Mouse (Mus musculus): ENCODE results near the gene Lancl3. TPM values are rescaled to one million over a fixed set of nuclear protein-coding genes. Genes with fewer than 3 reads are reported as not detected.
A peak's percentile ranks its signal among the peaks of the same experiment; 100 is the strongest.

The Lancl3 gene
- 0.35 and 0.50 TPM in 2 replicates for polyA plus RNA-seq (2016; fragmentation: Nextera tagmentation; extraction: Ambion mirVana)

- peak within 1 kb of the TSS; percentile 52 for H3K4me3 ChIP-seq
- no peak within 1 kb of the TSS; the same call in 1 of the 2 replicates for H3K27ac ChIP-seq (replicated peaks)
- DNase-seq (ENCODE audit: low spot score), result peak; percentile 39
- peaks cover 11% of the 10 kb centered on the region; the same call in 1 of the 2 replicates for H3K9me3 ChIP-seq (replicated peaks)
- 11% methylated on average over 42 of the region's 49 CpGs for WGBS
- no peaks in the 10 kb centered on the region for H3K36me3 ChIP-seq
- peaks cover 9% of the 10 kb centered on the region; the same call in 1 of the 2 replicates for H3K4me1 ChIP-seq
- peaks cover 33% of the 10 kb centered on the region for H3K27me3 ChIP-seq (ENCODE audit: low read depth, poor library complexity, severe bottlenecking)
Measured at GRCm38 (mm10) chrX:9199761-9200371, at the start of gene Lancl3. Gene Lancl3, plus strand, starts transcription at chrX:9199902.

DNA sequence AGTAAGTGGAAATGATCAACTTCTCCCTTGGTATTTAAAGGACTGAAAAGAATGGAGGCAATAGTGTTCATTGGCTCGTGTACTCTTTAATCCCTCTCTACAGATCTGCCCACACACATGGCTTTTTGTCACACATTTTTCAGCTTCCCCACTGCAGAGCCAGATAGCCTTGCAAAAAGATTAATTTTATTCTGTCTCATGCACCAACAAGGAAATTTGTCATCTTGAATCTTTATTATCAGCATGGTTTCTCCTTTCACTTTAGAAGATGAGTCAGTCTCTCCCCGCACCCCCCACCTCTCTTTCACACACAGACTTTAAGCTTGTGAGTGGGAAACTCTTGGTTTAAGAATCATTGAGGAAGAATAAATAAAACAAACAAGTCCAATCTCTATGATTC is 20.7 kb upstream of the Lancl3 start:
- H3K27me3 ChIP-seq (ENCODE audit: low read depth, poor library complexity, severe bottlenecking), result no peaks in the 10 kb centered on the region
- DNase-seq (ENCODE audit: low spot score), result no peak
- H3K36me3 ChIP-seq, result no peaks in the 10 kb centered on the region
- no peak overlapping the region for H3K4me3 ChIP-seq
- H3K9me3 ChIP-seq (replicated peaks), result no peaks in the 10 kb centered on the region
- H3K4me1 ChIP-seq, result no peaks in the 10 kb centered on the region
- 64% methylated on average over 2 of the region's 2 CpGs for WGBS
- H3K27ac ChIP-seq (replicated peaks), result no peak overlapping the region

- Histone ChIP-seq H3K9me3 (replicated peaks) (no peaks in the 10 kb centered on the region), H3K27me3 (ENCODE audit: low read depth, poor library complexity, severe bottlenecking) (no peaks in the 10 kb centered on the region), H3K4me1 (no peaks in the 10 kb centered on the region), H3K4me3 (no peak overlapping the region), H3K27ac (replicated peaks) (no peak overlapping the region), H3K36me3 (no peaks in the 10 kb centered on the region)
- no peak for DNase-seq (ENCODE audit: low spot score)
- WGBS, result 52% methylated on average over 5 of the region's 5 CpGs
Measured at GRCm38 (mm10) chrX:9181570-9181969, 18.1 kb upstream of the Lancl3 start.

DNA sequence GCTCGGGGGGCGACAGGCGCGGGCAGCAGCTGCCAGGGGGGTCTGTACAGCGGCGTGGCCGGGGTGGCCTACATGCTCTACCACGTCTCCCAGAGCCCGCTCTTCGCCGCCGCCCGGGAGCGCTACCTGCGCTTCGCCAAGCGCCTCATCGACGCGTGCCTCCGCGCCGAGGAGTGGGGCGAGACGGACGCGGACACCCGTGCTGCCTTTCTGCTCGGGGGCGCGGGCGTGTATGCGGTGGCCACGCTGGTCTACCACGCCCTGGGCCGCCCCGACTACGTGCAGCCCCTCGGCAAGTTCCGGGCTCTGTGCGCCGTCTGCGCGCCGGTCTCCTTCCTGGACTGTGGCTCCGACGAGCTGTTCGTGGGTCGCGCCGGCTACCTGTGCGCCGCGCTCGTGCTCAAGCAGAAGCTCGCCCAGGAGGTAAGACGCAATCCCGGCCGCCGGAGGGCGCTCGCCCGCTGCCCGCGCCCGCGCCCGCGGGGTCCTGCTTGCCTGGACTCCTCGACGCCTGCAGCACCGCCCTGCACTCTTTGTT is 747 bp downstream of the Lancl3 start:
- Histone ChIP-seq H3K4me3 (peak overlapping the region; percentile 52), H3K27ac (replicated peaks) (no peak overlapping the region; the same call in 1 of the 2 replicates), H3K9me3 (replicated peaks) (peaks cover 11% of the 10 kb centered on the region; the same call in 1 of the 2 replicates), H3K27me3 (ENCODE audit: low read depth, poor library complexity, severe bottlenecking) (peaks cover 33% of the 10 kb centered on the region), H3K36me3 (no peaks in the 10 kb centered on the region), H3K4me1 (peaks cover 9% of the 10 kb centered on the region; the same call in 1 of the 2 replicates)
- DNase-seq (ENCODE audit: low spot score), result peak; percentile 40
- WGBS, result 27% methylated on average over 60 of the region's 72 CpGs

GRCm38 (mm10) chrX:9201954-9202353 is 2.3 kb downstream of the Lancl3 start:
- no peak for DNase-seq (ENCODE audit: low spot score)
- Histone ChIP-seq H3K4me3 (no peak overlapping the region), H3K9me3 (replicated peaks) (peaks cover 11% of the 10 kb centered on the region; the same call in 1 of the 2 replicates), H3K36me3 (no peaks in the 10 kb centered on the region), H3K4me1 (peaks cover 9% of the 10 kb centered on the region; the same call in 1 of the 2 replicates), H3K27ac (replicated peaks) (no peak overlapping the region), H3K27me3 (ENCODE audit: low read depth, poor library complexity, severe bottlenecking) (peaks cover 33% of the 10 kb centered on the region)
- WGBS, result 80% methylated on average over 2 of the region's 2 CpGs

DNA sequence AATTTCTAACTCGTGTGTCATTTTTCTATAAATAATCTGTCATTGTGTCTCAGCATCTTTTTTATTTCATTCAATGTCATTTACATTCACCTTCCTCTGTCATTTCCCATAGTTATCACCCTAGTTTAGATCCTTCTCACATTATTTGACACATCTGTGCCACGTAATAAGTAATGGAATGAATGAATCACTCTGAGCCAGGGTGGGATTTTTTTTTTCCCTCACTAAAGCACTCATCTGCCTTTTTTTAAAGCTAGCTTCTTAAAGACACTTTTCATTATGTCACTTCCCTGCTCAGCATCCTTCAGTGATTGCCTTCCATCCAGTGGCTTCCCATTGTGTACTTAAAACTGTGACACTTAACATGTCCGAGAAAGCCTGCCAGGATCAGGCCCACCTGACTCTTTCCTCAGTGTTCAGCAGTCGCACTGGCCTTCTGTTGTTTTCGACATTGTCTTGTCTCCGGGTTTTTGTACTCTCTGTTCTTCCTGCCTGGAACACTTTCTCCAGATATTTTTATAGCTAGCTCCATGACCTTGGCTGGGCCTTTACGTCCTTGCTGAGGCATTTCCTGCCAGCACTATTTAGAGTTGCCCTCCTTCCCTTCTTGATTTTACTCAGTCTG is 3.2 kb downstream of the Lancl3 start:
- Histone ChIP-seq H3K4me1 (peaks cover 9% of the 10 kb centered on the region; the same call in 1 of the 2 replicates), H3K4me3 (no peak overlapping the region), H3K27ac (replicated peaks) (no peak overlapping the region), H3K27me3 (ENCODE audit: low read depth, poor library complexity, severe bottlenecking) (peaks cover 32% of the 10 kb centered on the region), H3K36me3 (no peaks in the 10 kb centered on the region), H3K9me3 (replicated peaks) (peaks cover 11% of the 10 kb centered on the region; the same call in 1 of the 2 replicates)
- no peak for DNase-seq (ENCODE audit: low spot score)
- WGBS, result 70% methylated on average over 7 of the region's 7 CpGs

GRCm38 (mm10) chrX:9205121-9205520 is 5.4 kb downstream of the Lancl3 start:
- WGBS, result 83% methylated on average over 2 of the region's 2 CpGs
- H3K36me3 ChIP-seq, result no peaks in the 10 kb centered on the region
- no peak for DNase-seq (ENCODE audit: low spot score)
- H3K9me3 ChIP-seq (replicated peaks), result 0 out of 2 replicates have a peak, but pooled peaks cover 5% of the 10 kb centered on the region
- H3K4me3 ChIP-seq, result no peak overlapping the region
- peaks cover 10% of the 10 kb centered on the region for H3K27me3 ChIP-seq (ENCODE audit: low read depth, poor library complexity, severe bottlenecking)
- H3K4me1 ChIP-seq, result peaks cover 3% of the 10 kb centered on the region; the same call in 1 of the 2 replicates
- H3K27ac ChIP-seq (replicated peaks), result no peak overlapping the region

- no peak for DNase-seq (ENCODE audit: low spot score)
- Histone ChIP-seq H3K27me3 (ENCODE audit: low read depth, poor library complexity, severe bottlenecking) (no peaks in the 10 kb centered on the region), H3K9me3 (replicated peaks) (0 out of 2 replicates have a peak, but pooled peaks cover 3% of the 10 kb centered on the region), H3K4me3 (no peak overlapping the region), H3K36me3 (no peaks in the 10 kb centered on the region), H3K4me1 (no peaks in the 10 kb centered on the region), H3K27ac (replicated peaks) (no peak overlapping the region)
- 82% methylated on average over 2 of the region's 2 CpGs for WGBS
Measured at GRCm38 (mm10) chrX:9216244-9216643, 16.5 kb downstream of the Lancl3 start.

- H3K27me3 ChIP-seq (ENCODE audit: low read depth, poor library complexity, severe bottlenecking), result no peaks in the 10 kb centered on the region
- 96% methylated on average over 3 of the region's 3 CpGs for WGBS
- DNase-seq (ENCODE audit: low spot score), result no peak
- H3K4me1 ChIP-seq, result no peaks in the 10 kb centered on the region
- no peak overlapping the region for H3K27ac ChIP-seq (replicated peaks)
- no peak overlapping the region for H3K4me3 ChIP-seq
- no peaks in the 10 kb centered on the region for H3K36me3 ChIP-seq
- 0 out of 2 replicates have a peak, but pooled peaks cover 3% of the 10 kb centered on the region for H3K9me3 ChIP-seq (replicated peaks)
Measured at GRCm38 (mm10) chrX:9219570-9219969, 19.9 kb downstream of the Lancl3 start.

GRCm38 (mm10) chrX:9221206-9221605 is 21.5 kb downstream of the Lancl3 start:
- Histone ChIP-seq H3K9me3 (replicated peaks) (0 out of 2 replicates have a peak, but pooled peaks cover 3% of the 10 kb centered on the region), H3K27me3 (ENCODE audit: low read depth, poor library complexity, severe bottlenecking) (no peaks in the 10 kb centered on the region), H3K36me3 (no peaks in the 10 kb centered on the region), H3K27ac (replicated peaks) (no peak overlapping the region), H3K4me1 (no peaks in the 10 kb centered on the region), H3K4me3 (no peak overlapping the region)
- 30% methylated on average over 6 of the region's 6 CpGs for WGBS
- peak; percentile 28 for DNase-seq (ENCODE audit: low spot score)

GRCm38 (mm10) chrX:9221736-9222135 is 22.0 kb downstream of the Lancl3 start:
- 84% methylated on average over 4 of the region's 4 CpGs for WGBS
- Histone ChIP-seq H3K36me3 (no peaks in the 10 kb centered on the region), H3K27me3 (ENCODE audit: low read depth, poor library complexity, severe bottlenecking) (no peaks in the 10 kb centered on the region), H3K4me3 (no peak overlapping the region), H3K4me1 (no peaks in the 10 kb centered on the region), H3K27ac (replicated peaks) (no peak overlapping the region), H3K9me3 (replicated peaks) (0 out of 2 replicates have a peak, but pooled peaks cover 1% of the 10 kb centered on the region)
- no peak for DNase-seq (ENCODE audit: low spot score)

DNA sequence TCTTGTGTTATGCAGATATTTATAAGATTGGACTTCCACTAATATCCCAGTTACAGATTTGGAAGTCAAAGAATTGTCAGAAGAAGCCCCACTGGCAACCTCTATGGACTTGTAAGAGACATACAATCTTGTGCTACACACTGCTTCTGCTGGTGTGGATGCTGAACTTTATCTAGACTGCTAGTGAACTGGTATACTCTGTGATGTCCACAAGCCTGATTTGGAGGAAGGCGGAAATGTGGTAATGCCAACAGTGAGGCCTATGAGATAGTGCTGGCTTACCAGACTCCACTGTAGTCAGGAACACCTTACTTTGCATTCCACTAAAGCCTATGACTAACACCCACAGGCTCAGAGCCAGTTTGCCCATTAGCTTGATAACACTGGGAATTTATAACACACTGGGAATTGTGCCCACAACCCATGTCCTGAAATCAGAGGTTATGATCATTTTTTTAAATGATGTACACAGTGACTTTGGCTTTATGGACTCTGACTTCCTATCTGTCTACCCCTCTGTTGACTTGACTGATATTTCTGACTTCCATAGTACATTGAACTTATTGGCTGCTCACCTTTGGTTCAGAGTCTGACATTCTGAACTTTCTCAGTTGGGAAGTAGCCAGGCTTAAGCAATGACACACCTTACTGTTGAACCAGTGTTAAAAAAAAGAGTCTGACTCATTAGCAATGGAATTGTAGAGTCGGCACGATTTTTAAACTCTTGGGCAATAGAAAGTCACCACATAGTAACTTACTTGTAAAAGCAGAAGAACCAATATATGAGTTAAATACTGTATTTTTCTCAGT is 22.9 kb downstream of the Lancl3 start:
- H3K9me3 ChIP-seq (replicated peaks), result no peaks in the 10 kb centered on the region
- no peak overlapping the region for H3K27ac ChIP-seq (replicated peaks)
- H3K4me3 ChIP-seq, result no peak overlapping the region
- no peaks in the 10 kb centered on the region for H3K27me3 ChIP-seq (ENCODE audit: low read depth, poor library complexity, severe bottlenecking)
- no peaks in the 10 kb centered on the region for H3K4me1 ChIP-seq
- H3K36me3 ChIP-seq, result no peaks in the 10 kb centered on the region
- no peak for DNase-seq (ENCODE audit: low spot score)
- 96% methylated on average over 3 of the region's 3 CpGs for WGBS

Data from midbrain, embryonic 10.5 days (tissue).